Mouse (Mus musculus): ENCODE measurements around the gene Bex6. TPM values are rescaled to one million over a fixed set of nuclear protein-coding genes. Genes with fewer than 3 reads are reported as not detected.

The Bex6 gene
- 0.20 TPM in 1 of 2 replicates, not detected in the other for polyA plus RNA-seq (2015; fragmentation: Nextera tagmentation; extraction: Ambion mirVana)

- H3K4me1 ChIP-seq, result peaks cover 3% of the 10 kb centered on the region; the same call in 1 of the 2 replicates
- H3K36me3 ChIP-seq, result no peaks in the 10 kb centered on the region
- H3K4me3 ChIP-seq, result no peak within 1 kb of the TSS
- H3K27ac ChIP-seq, result no peak within 1 kb of the TSS
- no peak for ATAC-seq (ENCODE audit: insufficient number of reproducible peaks, low FRiP score, low TSS enrichment, low read depth)
- H3K9ac ChIP-seq, result no peak within 1 kb of the TSS
- H3K4me2 ChIP-seq, result no peak within 1 kb of the TSS
- WGBS, result 79% methylated on average over 6 of the region's 6 CpGs
- H3K27me3 ChIP-seq, result no peaks in the 10 kb centered on the region
- H3K9me3 ChIP-seq, result no peaks in the 10 kb centered on the region
These were observed at the start of gene Bex6 for GRCm38 (mm10) chr16:32179333-32179901. Gene Bex6 (plus strand): TSS chr16:32179823.

DNA sequence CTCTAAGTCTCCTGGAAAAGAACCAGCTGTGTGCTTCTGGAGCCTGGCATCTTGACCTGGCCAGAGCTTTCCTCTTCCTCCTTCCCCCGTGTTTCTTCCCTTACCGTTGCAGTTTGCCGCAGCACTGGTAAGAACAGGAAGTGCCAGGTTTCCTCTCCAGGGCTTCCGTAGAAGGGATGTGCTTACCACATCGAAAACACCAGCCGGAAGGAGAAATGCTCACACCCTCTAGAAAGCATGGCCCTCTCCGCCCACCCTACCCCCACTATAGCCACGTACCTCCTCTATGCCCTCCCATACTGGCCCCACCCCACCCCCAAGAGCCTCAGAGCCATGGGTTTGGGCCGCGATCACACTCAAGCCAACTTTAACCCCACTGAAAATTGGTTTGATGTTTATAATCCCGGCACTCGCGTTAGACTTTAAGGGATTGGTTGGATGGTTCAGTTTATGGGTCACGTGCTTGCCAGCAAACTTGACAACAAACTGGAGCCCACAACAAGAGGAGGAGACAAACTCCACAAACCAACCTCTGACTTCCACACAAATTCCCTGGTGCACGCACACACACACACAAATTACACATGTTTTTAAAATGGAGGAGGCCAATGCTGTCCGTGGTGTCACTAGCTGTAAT lies 49.3 kb upstream of the Bex6 start:
- Histone ChIP-seq H3K27ac (no peak overlapping the region), H3K4me1 (no peaks in the 10 kb centered on the region), H3K27me3 (no peaks in the 10 kb centered on the region), H3K36me3 (no peaks in the 10 kb centered on the region), H3K9me3 (no peaks in the 10 kb centered on the region), H3K9ac (no peak overlapping the region), H3K4me3 (no peak overlapping the region), H3K4me2 (no peak overlapping the region)
- 68% methylated on average over 16 of the region's 16 CpGs for WGBS
- no peak; the same call in 1 of the 2 replicates for ATAC-seq (ENCODE audit: insufficient number of reproducible peaks, low FRiP score, low TSS enrichment, low read depth)

DNA sequence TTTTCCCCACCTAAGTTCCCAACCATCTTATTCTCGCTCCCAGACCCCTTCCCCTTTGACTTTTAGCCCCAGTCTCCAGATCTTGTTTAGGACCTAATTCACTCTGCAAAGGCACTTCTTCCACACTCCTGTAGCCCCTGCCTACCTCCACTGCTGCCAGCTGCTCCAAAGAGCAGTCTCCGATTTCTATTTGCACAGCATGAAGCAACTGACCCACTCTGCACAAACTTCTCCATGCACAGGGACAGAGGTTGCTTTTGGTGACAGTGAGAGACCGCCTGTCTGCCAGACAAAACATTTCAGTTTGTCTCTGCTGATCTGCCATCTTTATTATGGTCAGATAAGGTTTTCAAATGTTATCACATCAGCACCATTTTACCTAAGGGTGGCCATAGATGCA lies 46.5 kb upstream of the Bex6 start:
- Histone ChIP-seq H3K36me3 (no peaks in the 10 kb centered on the region), H3K4me3 (no peak overlapping the region), H3K27ac (no peak overlapping the region), H3K27me3 (no peaks in the 10 kb centered on the region), H3K4me1 (no peaks in the 10 kb centered on the region), H3K9ac (no peak overlapping the region), H3K4me2 (no peak overlapping the region), H3K9me3 (no peaks in the 10 kb centered on the region)
- ATAC-seq (ENCODE audit: insufficient number of reproducible peaks, low FRiP score, low TSS enrichment, low read depth), result no peak
- 83% methylated on average over 3 of the region's 3 CpGs for WGBS

DNA sequence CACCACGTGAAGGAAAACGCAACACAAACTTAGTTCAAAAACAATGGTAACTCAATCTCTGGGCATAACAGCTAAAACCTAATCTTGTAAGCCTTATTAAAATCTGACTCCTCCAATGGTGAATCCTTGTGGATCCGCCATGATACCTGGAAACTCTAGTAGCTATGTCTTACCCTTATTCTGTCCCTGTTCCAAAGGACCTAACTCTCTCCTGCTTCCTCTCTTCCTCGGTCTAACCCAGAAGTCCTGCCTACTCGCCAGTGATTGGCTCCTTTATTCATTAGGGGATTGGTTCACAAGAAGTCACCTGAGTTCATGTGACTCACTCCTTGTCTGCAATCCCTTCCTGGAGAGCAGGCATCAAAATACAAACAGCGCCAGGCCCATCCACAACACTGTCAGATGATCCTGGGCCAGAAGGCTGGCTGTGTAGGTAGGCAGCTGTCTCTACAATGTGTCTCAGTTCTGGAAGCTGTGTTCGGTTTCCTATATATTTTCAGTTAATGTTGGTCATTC lies 43.7 kb upstream of the Bex6 start:
- Histone ChIP-seq H3K9ac (no peak overlapping the region), H3K27ac (no peak overlapping the region), H3K27me3 (no peaks in the 10 kb centered on the region), H3K4me3 (no peak overlapping the region), H3K36me3 (no peaks in the 10 kb centered on the region), H3K4me2 (no peak overlapping the region), H3K9me3 (no peaks in the 10 kb centered on the region), H3K4me1 (no peaks in the 10 kb centered on the region)
- WGBS, result 81% methylated on average over 7 of the region's 7 CpGs
- ATAC-seq (ENCODE audit: insufficient number of reproducible peaks, low FRiP score, low TSS enrichment, low read depth), result no peak

DNA sequence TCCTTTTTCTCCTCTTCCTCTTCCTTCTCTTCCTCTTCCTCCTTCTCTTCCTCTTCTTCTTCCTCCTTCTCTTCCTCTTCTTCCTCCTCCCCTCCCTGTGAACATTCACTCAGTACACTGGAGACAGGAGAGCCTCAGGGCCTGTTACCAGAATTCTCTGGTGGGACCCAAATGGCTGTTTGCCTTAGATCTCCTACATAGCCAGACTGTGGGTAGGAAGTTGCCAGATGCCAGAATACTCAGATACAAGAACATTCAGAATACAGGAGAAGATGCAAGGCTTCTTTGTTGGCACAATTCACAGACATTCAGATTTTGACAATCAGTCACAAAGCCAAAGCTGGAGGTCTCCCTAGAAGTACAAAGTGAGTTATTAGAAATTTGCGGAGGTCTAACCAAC lies 40.7 kb upstream of the Bex6 start:
- Histone ChIP-seq H3K36me3 (peaks cover 6% of the 10 kb centered on the region), H3K9ac (no peak overlapping the region), H3K4me1 (peaks cover 6% of the 10 kb centered on the region; the same call in 1 of the 2 replicates), H3K27me3 (no peaks in the 10 kb centered on the region), H3K4me3 (no peak overlapping the region), H3K27ac (no peak overlapping the region), H3K4me2 (no peak overlapping the region), H3K9me3 (no peaks in the 10 kb centered on the region)
- no peak for ATAC-seq (ENCODE audit: insufficient number of reproducible peaks, low FRiP score, low TSS enrichment, low read depth)
- 96% methylated on average over 1 of the region's 1 CpGs for WGBS

DNA sequence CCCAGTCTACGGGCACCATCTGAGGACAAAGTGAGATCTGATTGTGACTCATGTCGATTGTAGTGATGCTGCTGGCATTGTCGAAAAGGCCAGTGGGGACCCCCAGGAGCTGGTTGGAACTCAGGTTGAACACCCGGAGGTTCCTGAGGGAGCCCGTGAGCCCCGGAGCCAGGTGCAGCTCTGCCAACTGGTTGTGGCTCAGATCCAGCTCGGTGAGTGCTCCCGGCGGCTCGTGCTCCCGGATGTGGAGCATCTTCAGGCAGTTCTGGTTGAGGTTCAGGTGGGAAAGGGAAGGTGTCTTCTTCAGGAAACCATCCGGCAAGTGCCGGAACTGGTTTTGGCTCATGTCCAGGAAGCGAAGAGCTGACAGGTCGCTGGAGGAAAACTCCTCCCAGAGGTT lies 35.9 kb upstream of the Bex6 start:
- Histone ChIP-seq H3K4me2 (no peak overlapping the region), H3K4me3 (no peak overlapping the region), H3K27ac (no peak overlapping the region), H3K4me1 (peaks cover 6% of the 10 kb centered on the region; the same call in 1 of the 2 replicates), H3K9me3 (no peaks in the 10 kb centered on the region), H3K27me3 (no peaks in the 10 kb centered on the region), H3K9ac (no peak overlapping the region), H3K36me3 (peaks cover 12% of the 10 kb centered on the region)
- WGBS, result 90% methylated on average over 15 of the region's 15 CpGs
- ATAC-seq (ENCODE audit: insufficient number of reproducible peaks, low FRiP score, low TSS enrichment, low read depth), result no peak

DNA sequence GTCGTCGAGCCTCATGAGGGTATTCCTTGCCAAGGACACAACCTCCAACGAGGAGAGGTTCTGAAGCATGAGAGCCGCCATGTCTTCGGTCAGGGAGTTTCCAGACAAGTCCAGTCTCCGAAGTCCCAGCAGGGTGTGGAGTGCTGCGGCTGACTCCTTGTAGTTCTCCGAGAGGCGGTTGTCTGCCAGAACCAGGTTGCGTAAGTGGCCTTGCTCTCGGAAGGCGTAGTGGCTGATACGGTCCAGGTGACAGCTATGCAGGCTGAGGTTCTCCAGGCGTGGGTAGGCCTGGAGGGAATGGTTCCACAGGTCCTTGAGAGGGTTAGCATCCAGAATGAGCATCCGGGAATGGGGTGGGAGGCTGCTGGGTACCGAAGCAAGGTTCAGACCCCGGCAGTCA lies 35.0 kb upstream of the Bex6 start:
- no peak overlapping the region for H3K27ac ChIP-seq
- no peak overlapping the region for H3K4me2 ChIP-seq
- peaks cover 12% of the 10 kb centered on the region for H3K36me3 ChIP-seq
- no peak overlapping the region for H3K4me3 ChIP-seq
- no peaks in the 10 kb centered on the region for H3K9me3 ChIP-seq
- WGBS, result 90% methylated on average over 17 of the region's 17 CpGs
- ATAC-seq (ENCODE audit: insufficient number of reproducible peaks, low FRiP score, low TSS enrichment, low read depth), result no peak
- no peak overlapping the region for H3K9ac ChIP-seq
- peaks cover 6% of the 10 kb centered on the region; the same call in 1 of the 2 replicates for H3K4me1 ChIP-seq
- no peaks in the 10 kb centered on the region for H3K27me3 ChIP-seq

- WGBS, result 66% methylated on average over 12 of the region's 13 CpGs
- Histone ChIP-seq H3K9me3 (no peaks in the 10 kb centered on the region), H3K4me1 (no peaks in the 10 kb centered on the region), H3K4me3 (no peak overlapping the region), H3K27ac (no peak overlapping the region), H3K9ac (no peak overlapping the region), H3K4me2 (no peak overlapping the region), H3K36me3 (peaks cover 12% of the 10 kb centered on the region), H3K27me3 (no peaks in the 10 kb centered on the region)
- no peak for ATAC-seq (ENCODE audit: insufficient number of reproducible peaks, low FRiP score, low TSS enrichment, low read depth)
These were observed 31.9 kb upstream of the Bex6 start for GRCm38 (mm10) chr16:32147589-32148207.

- no peak for ATAC-seq (ENCODE audit: insufficient number of reproducible peaks, low FRiP score, low TSS enrichment, low read depth)
- no peak overlapping the region for H3K9ac ChIP-seq
These were observed 25.6 kb upstream of the Bex6 start for GRCm38 (mm10) chr16:32153976-32154375.

DNA sequence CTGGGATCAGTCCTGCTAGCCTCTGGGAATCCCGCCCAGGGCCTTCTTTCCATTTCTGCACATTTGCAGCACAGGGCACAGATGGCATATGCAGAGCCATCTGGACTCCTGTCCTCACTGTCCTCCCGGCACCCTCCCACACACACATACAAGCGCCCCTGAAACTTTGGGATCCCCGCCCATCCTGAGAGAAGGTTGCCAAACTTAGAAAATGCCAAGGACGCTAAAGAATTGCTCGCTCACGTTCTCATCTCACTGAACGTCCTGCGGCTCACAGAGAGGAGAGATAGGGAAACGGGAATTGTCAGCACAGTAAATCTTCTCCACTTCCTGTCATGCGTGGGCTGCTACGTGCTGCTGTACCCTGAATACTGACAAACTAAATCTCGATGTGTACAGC lies 25.2 kb upstream of the Bex6 start:
- no peaks in the 10 kb centered on the region for H3K27me3 ChIP-seq
- 62% methylated on average over 13 of the region's 13 CpGs for WGBS
- H3K27ac ChIP-seq, result no peak overlapping the region
- H3K9me3 ChIP-seq, result no peaks in the 10 kb centered on the region
- no peak overlapping the region for H3K4me3 ChIP-seq
- no peak for ATAC-seq (ENCODE audit: insufficient number of reproducible peaks, low FRiP score, low TSS enrichment, low read depth)
- no peaks in the 10 kb centered on the region for H3K4me1 ChIP-seq
- no peak overlapping the region for H3K4me2 ChIP-seq
- no peak overlapping the region for H3K9ac ChIP-seq
- H3K36me3 ChIP-seq, result no peaks in the 10 kb centered on the region

More at GRCm38 (mm10) chr16:32153976-32154375, 25.6 kb upstream of the Bex6 start:
- Histone ChIP-seq H3K27me3 (no peaks in the 10 kb centered on the region), H3K9me3 (no peaks in the 10 kb centered on the region), H3K36me3 (no peaks in the 10 kb centered on the region), H3K4me2 (no peak overlapping the region), H3K27ac (no peak overlapping the region), H3K4me3 (no peak overlapping the region), H3K4me1 (no peaks in the 10 kb centered on the region)
- 70% methylated on average over 1 of the region's 1 CpGs for WGBS

DNA sequence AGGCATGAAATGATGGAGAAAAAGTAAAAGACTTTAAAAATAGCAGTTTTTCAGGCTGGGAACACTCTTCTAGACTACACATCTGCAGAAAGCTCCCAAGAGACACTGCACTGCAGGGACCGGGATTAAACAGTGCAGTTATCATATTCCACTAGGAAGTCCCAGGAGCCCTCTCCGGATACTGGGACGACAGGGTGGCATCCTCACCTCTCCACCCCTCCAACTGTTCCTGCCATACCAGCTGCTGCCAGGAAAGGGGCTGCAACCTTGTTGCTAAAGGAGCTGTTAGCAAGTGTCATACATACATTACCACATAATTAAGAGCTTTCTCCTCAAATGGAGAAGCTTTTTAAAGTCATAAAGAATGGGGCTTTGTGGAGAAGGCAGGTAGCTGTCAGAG lies 22.9 kb upstream of the Bex6 start:
- Histone ChIP-seq H3K36me3 (no peaks in the 10 kb centered on the region), H3K27ac (no peak overlapping the region), H3K4me1 (no peaks in the 10 kb centered on the region), H3K9ac (no peak overlapping the region), H3K27me3 (no peaks in the 10 kb centered on the region), H3K9me3 (no peaks in the 10 kb centered on the region), H3K4me2 (no peak overlapping the region), H3K4me3 (no peak overlapping the region)
- WGBS, result 41% methylated on average over 3 of the region's 3 CpGs
- ATAC-seq (ENCODE audit: insufficient number of reproducible peaks, low FRiP score, low TSS enrichment, low read depth), result no peak

GRCm38 (mm10) chr16:32157369-32157768 lies 22.3 kb upstream of the Bex6 start:
- Histone ChIP-seq H3K4me1 (no peaks in the 10 kb centered on the region), H3K4me3 (no peak overlapping the region), H3K27ac (no peak overlapping the region), H3K27me3 (no peaks in the 10 kb centered on the region), H3K4me2 (no peak overlapping the region), H3K9ac (no peak overlapping the region), H3K36me3 (no peaks in the 10 kb centered on the region), H3K9me3 (no peaks in the 10 kb centered on the region)
- 79% methylated on average over 2 of the region's 2 CpGs for WGBS
- no peak for ATAC-seq (ENCODE audit: insufficient number of reproducible peaks, low FRiP score, low TSS enrichment, low read depth)

Measured in limb, embryonic 15.5 days (tissue).